Mouse (Mus musculus) inflammation-experienced regulatory T-cells (primary cell): ENCODE data around the gene Rad23a. TPM values are rescaled to one million over a fixed set of nuclear protein-coding genes. Genes with fewer than 3 reads are reported as not detected.

ENCODE experiments used
- polyA plus RNA-seq, 2 experiments: library from polyadenylated mRNA; unstranded; fragments of 100-300 nt; shearing (Covaris generic); gene quantifications; one replicate each; pipeline ENCODE4 v1.2.1; 2017

Gene Rad23a
- polyA plus RNA-seq = 100 to 1,000 TPM; 152 to 202 TPM

GRCm38 (mm10) chr8:84840248-84840999 lies at the start of gene Rad23a:
Gene Rad23a (minus strand): TSS chr8:84840665.

GRCm38 (mm10) chr8:84871376-84872308 lies 31.2 kb upstream of the Rad23a start, which contains the start of gene Syce2:
Gene Syce2 (plus strand): TSS chr8:84872111.

GRCm38 (mm10) chr8:84856864-84857441 lies 16.5 kb upstream of the Rad23a start, which contains the start of gene Farsa:
Gene Farsa (plus strand): TSS chr8:84856989.

GRCm38 (mm10) chr8:84846722-84847572 lies 6.5 kb upstream of the Rad23a start, which contains the start of gene Calr:
Gene Calr (minus strand): TSS chr8:84846934.

GRCm38 (mm10) chr8:84831490-84831889 lies 9.0 kb downstream of the Rad23a start, which contains the start of gene Gadd45gip1:
Gene Gadd45gip1 (plus strand): TSS chr8:84831522.

GRCm38 (mm10) chr8:84822723-84823122 lies 17.7 kb downstream of the Rad23a start, which contains the start of gene Dand5:
Gene Dand5 (minus strand): TSS chr8:84822823.

GRCm38 (mm10) chr8:84799999-84800831 lies 40.2 kb downstream of the Rad23a start, which contains the start of gene Nfix:
Gene Nfix (minus strand): TSS chr8:84800344.

Other genes with a start within 250 kb of the Rad23a start
- 100 to 1,000 TPM; 229 to 407 TPM for gene Ier2, start 177.8 kb downstream of the Rad23a start, polyA plus RNA-seq
- gene Trmt1, start 154.4 kb downstream of the Rad23a start, polyA plus RNA-seq = 10 to 100 TPM; 48.9 to 77.3 TPM
- gene Nacc1, start 152.8 kb downstream of the Rad23a start, polyA plus RNA-seq = 10 to 100 TPM; 14.8 to 15.3 TPM
- gene Lyl1, start 139.2 kb downstream of the Rad23a start, polyA plus RNA-seq = under 1 TPM; 0.20 to 0.56 TPM
- gene G430095P16Rik, start 117.7 kb downstream of the Rad23a start, polyA plus RNA-seq = 10 to 100 TPM; 15.8 to 26.4 TPM
- 1 to 10 TPM; 5.7 to 9.1 TPM for gene Nfix, start 40.3 kb downstream of the Rad23a start, polyA plus RNA-seq
- 1 to 10 TPM; 6.6 to 7.9 TPM for gene Dand5, start 17.8 kb downstream of the Rad23a start, polyA plus RNA-seq
- 10 to 100 TPM; 27.3 to 37.8 TPM for gene Gadd45gip1, start 9.1 kb downstream of the Rad23a start, polyA plus RNA-seq
- 100 to 1,000 TPM; 454 to 486 TPM for gene Calr, start 6.3 kb upstream of the Rad23a start, polyA plus RNA-seq
- gene Farsa, start 16.3 kb upstream of the Rad23a start, polyA plus RNA-seq = 100 to 1,000 TPM in 1 of 2 experiments, 10 to 100 TPM in 1; 87.0 to 103 TPM
- 1 to 10 TPM; 3.8 to 4.9 TPM for gene Syce2, start 31.4 kb upstream of the Rad23a start, polyA plus RNA-seq
- gene Gcdh, start 53.3 kb upstream of the Rad23a start, polyA plus RNA-seq = 10 to 100 TPM; 34.2 to 47.8 TPM
- gene Klf1, start 61.3 kb upstream of the Rad23a start, polyA plus RNA-seq = under 1 TPM in 1 of 2 experiments, not detected in 1; 0.43 TPM
- 10 to 100 TPM; 12.8 to 18.4 TPM for gene Dnase2a, start 67.9 kb upstream of the Rad23a start, polyA plus RNA-seq
- 1 to 10 TPM in 1 of 2 experiments, under 1 TPM in 1; 0.92 to 1.5 TPM for gene Mast1, start 96.7 kb upstream of the Rad23a start, polyA plus RNA-seq
- under 1 TPM; 0.06 to 0.81 TPM for gene Rtbdn, start 106.3 kb upstream of the Rad23a start, polyA plus RNA-seq
- gene Gm49661, start 128.8 kb upstream of the Rad23a start, polyA plus RNA-seq = not detected
- 100 to 1,000 TPM; 159 to 190 TPM for gene Prdx2, start 128.9 kb upstream of the Rad23a start, polyA plus RNA-seq
- 10 to 100 TPM; 71.6 to 93.6 TPM for gene Rnaseh2a, start 129.1 kb upstream of the Rad23a start, polyA plus RNA-seq
- gene Junb, start 138.1 kb upstream of the Rad23a start, polyA plus RNA-seq = 100 to 1,000 TPM; 705 to 997 TPM
- gene Hook2, start 149.9 kb upstream of the Rad23a start, polyA plus RNA-seq = 10 to 100 TPM in 1 of 2 experiments, 1 to 10 TPM in 1; 9.9 to 13.0 TPM
- gene Best2, start 173.9 kb upstream of the Rad23a start, polyA plus RNA-seq = not detected
- gene Asna1, start 184.6 kb upstream of the Rad23a start, polyA plus RNA-seq = 10 to 100 TPM; 42.3 to 45.3 TPM
- gene Trir, start 186.2 kb upstream of the Rad23a start, polyA plus RNA-seq = 100 to 1,000 TPM; 198 to 209 TPM
- gene Tnpo2, start 196.2 kb upstream of the Rad23a start, polyA plus RNA-seq = 10 to 100 TPM; 27.1 to 27.2 TPM
- gene Fbxw9, start 219.4 kb upstream of the Rad23a start, polyA plus RNA-seq = 1 to 10 TPM; 5.4 to 8.2 TPM
- 1 to 10 TPM; 1.3 to 1.8 TPM for gene Gm5741, start 227.3 kb upstream of the Rad23a start, polyA plus RNA-seq
- 100 to 1,000 TPM in 1 of 2 experiments, 10 to 100 TPM in 1; 87.4 to 118 TPM for gene Dhps, start 231.1 kb upstream of the Rad23a start, polyA plus RNA-seq
- gene Wdr83os, start 240.1 kb upstream of the Rad23a start, polyA plus RNA-seq = 100 to 1,000 TPM; 165 to 168 TPM
- gene Wdr83, start 240.6 kb upstream of the Rad23a start, polyA plus RNA-seq = 10 to 100 TPM; 38.6 to 45.7 TPM
- 100 to 1,000 TPM; 143 to 145 TPM for gene Man2b1, start 242.6 kb upstream of the Rad23a start, polyA plus RNA-seq